Mouse (Mus musculus): Measurements from ENCODE around the gene Lgals3bp. TPM values are rescaled to one million over a fixed set of nuclear protein-coding genes. Genes with fewer than 3 reads are reported as not detected.

The Lgals3bp gene
- polyA plus RNA-seq, 1 experiment = 6.1 TPM

DNA sequence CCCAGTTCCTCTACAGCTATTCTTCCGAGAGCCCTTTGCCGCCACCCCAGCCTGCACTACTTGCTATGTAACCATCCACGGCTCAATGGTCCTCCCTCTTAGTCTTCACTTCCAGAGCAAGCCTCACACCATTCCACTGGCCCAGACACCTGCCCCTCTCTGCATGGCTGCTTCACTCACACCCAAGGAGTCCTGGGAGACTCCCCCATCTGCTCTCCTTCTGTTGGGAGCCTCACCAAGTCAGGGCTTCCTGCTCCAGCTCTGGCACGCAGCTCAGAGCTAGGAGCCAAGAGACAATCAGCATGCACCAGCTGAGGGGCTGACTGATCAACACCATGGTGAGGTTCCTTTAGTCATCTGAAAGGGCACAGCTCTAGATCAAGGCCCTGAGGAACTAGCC, 11.2 kb upstream of the Lgals3bp start:
- Histone ChIP-seq H3K36me3 (ENCODE audit: control insufficient read depth, insufficient read depth, low read length, poor library complexity, severe bottlenecking) (peaks cover 4% of the 10 kb centered on the region; the same call in 1 of the 2 replicates), H3K9ac (ENCODE audit: low read depth, poor library complexity, severe bottlenecking) (no peak overlapping the region), H3K4me1 (ENCODE audit: control insufficient read depth, insufficient read depth, low read length) (peaks cover 2% of the 10 kb centered on the region), H3K27me3 (ENCODE audit: control insufficient read depth, insufficient read depth, low read length, poor library complexity, severe bottlenecking) (no peaks in the 10 kb centered on the region), H3K4me3 (ENCODE audit: low read depth, low read length) (no peak overlapping the region), H3K9me3 (replicated peaks; ENCODE audit: control insufficient read depth, insufficient read depth, low read length, poor library complexity, severe bottlenecking) (no peaks in the 10 kb centered on the region), H3K27ac (ENCODE audit: insufficient read depth, low read length) (no peak overlapping the region)
- TF ChIP-seq POLR2A (IDR thresholded peaks at IDR 0.05; ENCODE audit: insufficient read depth, low read length) = no peak
- no peak for TF ChIP-seq EP300 (IDR thresholded peaks at IDR 0.05; ENCODE audit: insufficient read depth, low read depth, low read length)
- no peak for TF ChIP-seq CTCF (IDR thresholded peaks at IDR 0.05; ENCODE audit: low read depth, low read length)

GRCm38 (mm10) chr11:118412601-118413000, 10.7 kb upstream of the Lgals3bp start:
- TF ChIP-seq CTCF (IDR thresholded peaks at IDR 0.05; ENCODE audit: low read depth, low read length) (no peak), POLR2A (IDR thresholded peaks at IDR 0.05; ENCODE audit: insufficient read depth, low read length) (no peak), EP300 (IDR thresholded peaks at IDR 0.05; ENCODE audit: insufficient read depth, low read depth, low read length) (no peak)
- H3K27me3 ChIP-seq (ENCODE audit: control insufficient read depth, insufficient read depth, low read length, poor library complexity, severe bottlenecking) = no peaks in the 10 kb centered on the region
- peaks cover 2% of the 10 kb centered on the region for H3K4me1 ChIP-seq (ENCODE audit: control insufficient read depth, insufficient read depth, low read length)
- no peak overlapping the region for H3K27ac ChIP-seq (ENCODE audit: insufficient read depth, low read length)
- H3K36me3 ChIP-seq (ENCODE audit: control insufficient read depth, insufficient read depth, low read length, poor library complexity, severe bottlenecking) = peaks cover 4% of the 10 kb centered on the region; the same call in 1 of the 2 replicates
- H3K9me3 ChIP-seq (replicated peaks; ENCODE audit: control insufficient read depth, insufficient read depth, low read length, poor library complexity, severe bottlenecking) = no peaks in the 10 kb centered on the region
- no peak overlapping the region for H3K4me3 ChIP-seq (ENCODE audit: low read depth, low read length)
- H3K9ac ChIP-seq (ENCODE audit: low read depth, poor library complexity, severe bottlenecking) = no peak overlapping the region

- Histone ChIP-seq H3K4me1 (ENCODE audit: control insufficient read depth, insufficient read depth, low read length) (no peaks in the 10 kb centered on the region), H3K9ac (ENCODE audit: low read depth, poor library complexity, severe bottlenecking) (no peak overlapping the region), H3K27me3 (ENCODE audit: control insufficient read depth, insufficient read depth, low read length, poor library complexity, severe bottlenecking) (no peaks in the 10 kb centered on the region), H3K9me3 (replicated peaks; ENCODE audit: control insufficient read depth, insufficient read depth, low read length, poor library complexity, severe bottlenecking) (no peaks in the 10 kb centered on the region), H3K4me3 (ENCODE audit: low read depth, low read length) (no peak overlapping the region), H3K27ac (ENCODE audit: insufficient read depth, low read length) (no peak overlapping the region), H3K36me3 (ENCODE audit: control insufficient read depth, insufficient read depth, low read length, poor library complexity, severe bottlenecking) (peaks cover 4% of the 10 kb centered on the region; the same call in 1 of the 2 replicates)
- TF ChIP-seq EP300 (IDR thresholded peaks at IDR 0.05; ENCODE audit: insufficient read depth, low read depth, low read length) (no peak), CTCF (IDR thresholded peaks at IDR 0.05; ENCODE audit: low read depth, low read length) (no peak), POLR2A (IDR thresholded peaks at IDR 0.05; ENCODE audit: insufficient read depth, low read length) (no peak)
These were observed 9.4 kb upstream of the Lgals3bp start for GRCm38 (mm10) chr11:118411271-118411670.

DNA sequence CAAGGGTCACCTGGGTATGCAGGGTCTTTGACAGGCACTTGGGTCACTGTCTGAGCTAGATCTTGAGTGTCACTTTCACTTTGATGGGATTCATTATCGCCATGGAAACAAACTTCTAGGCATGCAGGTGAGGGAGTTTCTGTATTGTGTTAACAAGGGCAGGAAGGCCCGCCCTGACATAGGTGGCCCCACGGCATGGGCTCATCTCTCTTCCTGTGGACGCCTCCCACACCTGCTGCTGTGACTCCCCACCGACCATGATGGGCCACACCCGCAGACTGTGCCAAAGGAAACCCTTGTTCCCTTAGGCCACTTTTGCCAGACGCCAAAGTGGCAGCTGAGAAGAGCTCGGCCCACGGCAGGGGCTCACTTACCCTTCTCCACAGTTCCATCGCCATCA, 8.6 kb upstream of the Lgals3bp start:
- peaks cover 4% of the 10 kb centered on the region; the same call in 1 of the 2 replicates for H3K36me3 ChIP-seq (ENCODE audit: control insufficient read depth, insufficient read depth, low read length, poor library complexity, severe bottlenecking)
- TF ChIP-seq POLR2A (IDR thresholded peaks at IDR 0.05; ENCODE audit: insufficient read depth, low read length) (no peak), EP300 (IDR thresholded peaks at IDR 0.05; ENCODE audit: insufficient read depth, low read depth, low read length) (no peak), CTCF (IDR thresholded peaks at IDR 0.05; ENCODE audit: low read depth, low read length) (no peak)

DNA sequence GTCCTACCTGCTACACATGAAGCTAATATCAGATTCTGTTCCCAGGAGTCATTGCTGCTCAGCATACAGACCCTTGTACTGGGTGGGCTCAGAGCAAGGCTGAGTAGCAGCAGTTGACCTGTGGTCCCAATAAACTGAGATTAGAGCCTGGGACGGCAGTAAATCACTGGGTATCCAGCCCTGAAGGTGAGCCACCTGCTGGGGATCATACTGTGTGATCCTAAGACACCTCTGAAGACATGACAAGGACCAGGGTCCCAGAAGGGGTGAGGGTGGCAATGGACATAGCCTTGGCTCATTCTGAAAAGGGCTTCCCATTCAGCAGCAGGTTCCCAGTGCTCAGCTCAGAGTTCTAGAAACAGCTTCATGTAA, 8.2 kb upstream of the Lgals3bp start:
- H3K36me3 ChIP-seq (ENCODE audit: control insufficient read depth, insufficient read depth, low read length, poor library complexity, severe bottlenecking) = peaks cover 4% of the 10 kb centered on the region; the same call in 1 of the 2 replicates
- TF ChIP-seq EP300 (IDR thresholded peaks at IDR 0.05; ENCODE audit: insufficient read depth, low read depth, low read length) (no peak), CTCF (IDR thresholded peaks at IDR 0.05; ENCODE audit: low read depth, low read length) (no peak), POLR2A (IDR thresholded peaks at IDR 0.05; ENCODE audit: insufficient read depth, low read length) (no peak)

More for the DNA sequence above, 8.6 kb upstream of the Lgals3bp start:
- Histone ChIP-seq H3K9me3 (replicated peaks; ENCODE audit: control insufficient read depth, insufficient read depth, low read length, poor library complexity, severe bottlenecking) (no peaks in the 10 kb centered on the region), H3K4me1 (ENCODE audit: control insufficient read depth, insufficient read depth, low read length) (no peaks in the 10 kb centered on the region), H3K4me3 (ENCODE audit: low read depth, low read length) (no peak overlapping the region), H3K27me3 (ENCODE audit: control insufficient read depth, insufficient read depth, low read length, poor library complexity, severe bottlenecking) (no peaks in the 10 kb centered on the region), H3K27ac (ENCODE audit: insufficient read depth, low read length) (no peak overlapping the region), H3K9ac (ENCODE audit: low read depth, poor library complexity, severe bottlenecking) (no peak overlapping the region)

GRCm38 (mm10) chr11:118409106-118410072, 7.5 kb upstream of the Lgals3bp start:
- Histone ChIP-seq H3K36me3 (ENCODE audit: control insufficient read depth, insufficient read depth, low read length, poor library complexity, severe bottlenecking) (peaks cover 4% of the 10 kb centered on the region; the same call in 1 of the 2 replicates), H3K9me3 (replicated peaks; ENCODE audit: control insufficient read depth, insufficient read depth, low read length, poor library complexity, severe bottlenecking) (no peaks in the 10 kb centered on the region), H3K9ac (ENCODE audit: low read depth, poor library complexity, severe bottlenecking) (no peak overlapping the region), H3K27me3 (ENCODE audit: control insufficient read depth, insufficient read depth, low read length, poor library complexity, severe bottlenecking) (no peaks in the 10 kb centered on the region), H3K4me3 (ENCODE audit: low read depth, low read length) (no peak overlapping the region), H3K27ac (ENCODE audit: insufficient read depth, low read length) (no peak overlapping the region), H3K4me1 (ENCODE audit: control insufficient read depth, insufficient read depth, low read length) (no peaks in the 10 kb centered on the region)
- TF ChIP-seq EP300 (IDR thresholded peaks at IDR 0.05; ENCODE audit: insufficient read depth, low read depth, low read length) (no peak), POLR2A (IDR thresholded peaks at IDR 0.05; ENCODE audit: insufficient read depth, low read length) (no peak), CTCF (IDR thresholded peaks at IDR 0.05; ENCODE audit: low read depth, low read length) (no peak)

More for the DNA sequence above, 8.2 kb upstream of the Lgals3bp start:
- no peaks in the 10 kb centered on the region for H3K9me3 ChIP-seq (replicated peaks; ENCODE audit: control insufficient read depth, insufficient read depth, low read length, poor library complexity, severe bottlenecking)
- H3K27me3 ChIP-seq (ENCODE audit: control insufficient read depth, insufficient read depth, low read length, poor library complexity, severe bottlenecking) = no peaks in the 10 kb centered on the region
- no peaks in the 10 kb centered on the region for H3K4me1 ChIP-seq (ENCODE audit: control insufficient read depth, insufficient read depth, low read length)
- H3K9ac ChIP-seq (ENCODE audit: low read depth, poor library complexity, severe bottlenecking) = no peak overlapping the region
- H3K27ac ChIP-seq (ENCODE audit: insufficient read depth, low read length) = no peak overlapping the region
- H3K4me3 ChIP-seq (ENCODE audit: low read depth, low read length) = no peak overlapping the region

All from ES-Bruce4 (cell line).